Mouse (Mus musculus) cerebellum, adult 2 months (tissue): Measurements from ENCODE around the gene Ncapd2.

Experiments used
- CTCF ChIP-seq: fragments of 200-500 bp; IDR thresholded peaks from 2 replicates; pipeline ENCODE4 v1.5.1; 2011; ENCODE audit warnings: low read depth, mild to moderate bottlenecking, control low read depth, low read length, moderate library complexity, borderline replicate concordance; ENCODE audit not compliant: insufficient read depth
- POLR2A ChIP-seq: fragments of 200-500 bp; IDR thresholded peaks from 2 replicates; pipeline ENCODE4 v1.6.1; 2011; ENCODE audit warnings: low read length, control low read depth, borderline replicate concordance; ENCODE audit not compliant: insufficient read depth

DNA sequence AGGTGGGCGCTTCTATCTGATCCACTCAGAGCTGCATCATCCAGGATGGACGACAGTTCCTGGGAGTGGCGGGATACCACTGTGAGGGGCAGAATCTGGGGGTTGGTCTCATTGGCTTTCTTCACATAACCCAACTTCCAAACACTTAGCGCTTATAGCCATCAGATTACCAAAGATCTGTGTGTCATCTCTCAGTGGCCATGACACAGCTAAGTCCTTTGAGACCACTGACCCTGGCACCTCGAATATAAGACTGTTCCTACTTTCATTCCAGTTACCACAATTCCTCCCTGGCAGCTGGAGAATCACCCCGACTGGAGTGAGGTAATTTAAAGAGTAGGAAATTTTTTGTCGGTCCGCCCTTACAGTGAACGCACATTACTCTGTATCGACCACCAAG lies 5.3 kb downstream of the Ncapd2 start:
- TF ChIP-seq CTCF (no peak), POLR2A (no peak)
